Mouse (Mus musculus) adrenal gland (tissue): ENCODE measurements around the gene Meis2.

Experiments
- intact Hi-C: fragments of 180-260 bp; cut with DNase I; formaldehyde crosslinking; loops from one replicate; pipeline ENCODE4 v1.15.1; 2025

Meis2 gene

GRCm38 (mm10) chr2:116069451-116070225 lies 4.0 kb upstream of the Meis2 start:
- intact Hi-C loops: loop anchor here (2.0 kb wide), 1 partner anchor 13 kb away; no protein-coding TSS in a partner anchor

GRCm38 (mm10) chr2:116068901-116069300 lies 3.3 kb upstream of the Meis2 start:
- intact Hi-C loops: no loop called here

GRCm38 (mm10) chr2:116068461-116068860 lies 2.8 kb upstream of the Meis2 start:
- intact Hi-C loops: no loop called here

GRCm38 (mm10) chr2:116067711-116068110 lies 2.1 kb upstream of the Meis2 start:
- intact Hi-C loops: loop anchor here (2.0 kb wide), 1 partner anchor 211 kb away; no protein-coding TSS in a partner anchor

GRCm38 (mm10) chr2:116067065-116067497 lies 1.4 kb upstream of the Meis2 start:
- intact Hi-C loops: loop anchor here (2.0 kb wide), 1 partner anchor 210 kb away; no protein-coding TSS in a partner anchor

GRCm38 (mm10) chr2:116066057-116066941 lies 660 bp upstream of the Meis2 start:
- intact Hi-C loops: loop anchor here (2.0 kb wide), 1 partner anchor 209 kb away; no protein-coding TSS in a partner anchor

GRCm38 (mm10) chr2:116065057-116065456 lies 582 bp downstream of the Meis2 start:
- intact Hi-C loops: no loop called here

- intact Hi-C loops: loop anchor here (5.0 kb wide), 1 partner anchor 62 kb away; no protein-coding TSS in a partner anchor
These were observed 1.1 kb downstream of the Meis2 start for GRCm38 (mm10) chr2:116064521-116064920.

GRCm38 (mm10) chr2:116063819-116064293 lies 1.8 kb downstream of the Meis2 start:
- intact Hi-C loops: loop anchor here (5.0 kb wide), 1 partner anchor 62 kb away; no protein-coding TSS in a partner anchor

GRCm38 (mm10) chr2:116062761-116063441 lies 2.7 kb downstream of the Meis2 start:
- intact Hi-C loops: loop anchor here (5.0 kb wide), 1 partner anchor 61 kb away; no protein-coding TSS in a partner anchor

- intact Hi-C loops: loop anchor here (5.0 kb wide), 1 partner anchor 60 kb away; no protein-coding TSS in a partner anchor
These were observed 3.4 kb downstream of the Meis2 start for GRCm38 (mm10) chr2:116062251-116062651.

GRCm38 (mm10) chr2:116061401-116062021 lies 4.1 kb downstream of the Meis2 start:
- intact Hi-C loops: loop anchor here (5.0 kb wide), 1 partner anchor 59 kb away; no protein-coding TSS in a partner anchor

- intact Hi-C loops: loop anchor here (5.0 kb wide), 1 partner anchor 59 kb away; no protein-coding TSS in a partner anchor
These were observed 4.8 kb downstream of the Meis2 start for GRCm38 (mm10) chr2:116060701-116061400.

- intact Hi-C loops: loop anchor here (5.0 kb wide), 1 partner anchor 58 kb away; no protein-coding TSS in a partner anchor
These were observed 5.4 kb downstream of the Meis2 start for GRCm38 (mm10) chr2:116060210-116060609.

GRCm38 (mm10) chr2:116059661-116060060 lies 6.0 kb downstream of the Meis2 start:
- intact Hi-C loops: loop anchor here (5.0 kb wide), 2 partner anchors 57 to 72 kb away; no protein-coding TSS in a partner anchor

GRCm38 (mm10) chr2:116059066-116059465 lies 6.6 kb downstream of the Meis2 start:
- intact Hi-C loops: loop anchor here (5.0 kb wide), 1 partner anchor 72 kb away; no protein-coding TSS in a partner anchor

- intact Hi-C loops: loop anchor here (5.0 kb wide), 1 partner anchor 71 kb away; no protein-coding TSS in a partner anchor
These were observed 7.1 kb downstream of the Meis2 start for GRCm38 (mm10) chr2:116058511-116058910.

- intact Hi-C loops: loop anchor here (2.0 to 5.0 kb wide), 2 partner anchors 14 to 70 kb away; no protein-coding TSS in a partner anchor
These were observed 8.8 kb downstream of the Meis2 start for GRCm38 (mm10) chr2:116056826-116057225.
